Mouse (Mus musculus) embryonic facial prominence, embryonic 14.5 days (tissue): Measurements from ENCODE around the gene Elf1. TPM values are rescaled to one million over a fixed set of nuclear protein-coding genes. Genes with fewer than 3 reads are reported as not detected.
"Not testable (repeated sequence)": the region's sequence is repeated elsewhere in the genome, so short reads cannot be mapped to it uniquely, and the experiment has no call there.

Experiments used
- ATAC-seq: fragments of 200-750 bp; cut with Nextera tagmentation; 2 replicates; pipeline ENCODE4 v1.8.0; 2017; ENCODE audit warnings: low read depth, moderate number of reproducible peaks, moderate TSS enrichment
- DNase-seq: peaks from one replicate; pipeline ENCODE4 v3.0.0-alpha.2; 2015; ENCODE audit warnings: low spot score
- H3K27ac ChIP-seq: fragments of 300-500 bp; sonication (generic); replicated peaks from 2 replicates; pipeline ENCODE4 v1.5.1; 2014; ENCODE audit warnings: low read depth, mild to moderate bottlenecking, low read length, moderate library complexity
- H3K27me3 ChIP-seq: fragments of 300-500 bp; sonication (generic); replicated peaks from 2 replicates; pipeline ENCODE4 v1.6.1; 2014; ENCODE audit warnings: low read length; ENCODE audit not compliant: control insufficient read depth, insufficient read depth
- H3K36me3 ChIP-seq: fragments of 300-500 bp; sonication (generic); 2 replicates; pipeline ENCODE4 v1.6.1; 2014; ENCODE audit warnings: low read length, mixed read lengths; ENCODE audit not compliant: control insufficient read depth, insufficient read depth
- H3K4me1 ChIP-seq: fragments of 300-500 bp; sonication (generic); 2 replicates; pipeline ENCODE4 v1.6.1; 2014; ENCODE audit warnings: antibody characterized with exemption, low read length; ENCODE audit not compliant: control insufficient read depth, insufficient read depth
- H3K4me2 ChIP-seq: fragments of 300-500 bp; sonication (generic); 2 replicates; pipeline ENCODE4 v1.6.1; 2014; ENCODE audit warnings: low read depth, mild to moderate bottlenecking, low read length, moderate library complexity, mixed read lengths
- H3K4me3 ChIP-seq: fragments of 300-500 bp; sonication (generic); 2 replicates; pipeline ENCODE4 v1.5.1; 2014; ENCODE audit warnings: low read depth, mild to moderate bottlenecking, low read length
- H3K9ac ChIP-seq: fragments of 300-500 bp; sonication (generic); 2 replicates; pipeline ENCODE4 v1.6.1; 2014; ENCODE audit warnings: low read depth, mild to moderate bottlenecking, low read length, moderate library complexity, mixed read lengths
- H3K9me3 ChIP-seq: fragments of 300-500 bp; sonication (generic); 2 replicates; pipeline ENCODE4 v1.6.1; 2016; ENCODE audit warnings: low read length; ENCODE audit not compliant: control insufficient read depth
- WGBS: fragments of 180-500 bp; shearing (Covaris S2); extraction: QIAGEN DNeasy Blood & Tissue Kit; methylation state at CpG from one replicate; pipeline ENCODE4 v1.1.7; 2014; 5-methylcytosine and 5-hydroxymethylcytosine counted together
- polyA plus RNA-seq: library from polyadenylated mRNA; unstranded; fragments of >200 nt; fragmentation: Nextera tagmentation; extraction: Ambion mirVana; gene quantifications from 2 replicates; pipeline ENCODE4 v1.2.1, GENCODE M21; 2014

Elf1 gene
- polyA plus RNA-seq, 1 experiment from 2014 or later: 12.7 TPM

DNA sequence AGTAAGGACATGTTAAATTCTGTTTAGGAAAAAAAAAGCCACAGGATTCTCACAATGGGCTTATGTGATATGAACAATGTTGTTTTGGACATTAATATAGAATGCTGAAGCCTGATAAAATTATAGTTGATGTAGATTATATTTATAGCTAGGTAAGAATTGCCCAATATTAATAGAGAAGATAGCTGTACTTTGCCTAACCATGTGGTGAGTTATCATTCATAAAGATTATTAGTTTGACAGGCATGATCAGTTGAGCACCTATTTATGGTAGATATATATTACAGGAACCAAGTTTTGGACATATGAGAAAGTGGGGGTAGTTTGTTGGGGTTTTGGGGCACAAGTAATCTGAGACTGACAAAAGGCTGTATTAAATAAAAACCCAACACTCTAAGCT lies 39.6 kb downstream of the Elf1 start:
- Histone ChIP-seq H3K27ac (no peak overlapping the region), H3K4me2 (no peak overlapping the region), H3K9me3 (no peaks in the 10 kb centered on the region), H3K4me3 (no peak overlapping the region), H3K4me1 (peaks cover 3% of the 10 kb centered on the region; the same call in 1 of the 2 replicates), H3K36me3 (no peaks in the 10 kb centered on the region), H3K9ac (no peak overlapping the region), H3K27me3 (no peaks in the 10 kb centered on the region)
- ATAC-seq (no peak), DNase-seq (no peak)

GRCm38 (mm10) chr14:79521056-79521455 lies 40.1 kb downstream of the Elf1 start:
- no peaks in the 10 kb centered on the region for H3K36me3 ChIP-seq
- DNase-seq (no peak), ATAC-seq (no peak)
- H3K9me3 ChIP-seq: no peaks in the 10 kb centered on the region
- H3K27me3 ChIP-seq: no peaks in the 10 kb centered on the region
- no peak overlapping the region for H3K9ac ChIP-seq
- no peak overlapping the region for H3K27ac ChIP-seq
- 89% methylated on average over 1 of the region's 1 CpGs for WGBS
- no peak overlapping the region for H3K4me2 ChIP-seq
- H3K4me3 ChIP-seq: no peak overlapping the region
- peaks cover 3% of the 10 kb centered on the region; the same call in 1 of the 2 replicates for H3K4me1 ChIP-seq

DNA sequence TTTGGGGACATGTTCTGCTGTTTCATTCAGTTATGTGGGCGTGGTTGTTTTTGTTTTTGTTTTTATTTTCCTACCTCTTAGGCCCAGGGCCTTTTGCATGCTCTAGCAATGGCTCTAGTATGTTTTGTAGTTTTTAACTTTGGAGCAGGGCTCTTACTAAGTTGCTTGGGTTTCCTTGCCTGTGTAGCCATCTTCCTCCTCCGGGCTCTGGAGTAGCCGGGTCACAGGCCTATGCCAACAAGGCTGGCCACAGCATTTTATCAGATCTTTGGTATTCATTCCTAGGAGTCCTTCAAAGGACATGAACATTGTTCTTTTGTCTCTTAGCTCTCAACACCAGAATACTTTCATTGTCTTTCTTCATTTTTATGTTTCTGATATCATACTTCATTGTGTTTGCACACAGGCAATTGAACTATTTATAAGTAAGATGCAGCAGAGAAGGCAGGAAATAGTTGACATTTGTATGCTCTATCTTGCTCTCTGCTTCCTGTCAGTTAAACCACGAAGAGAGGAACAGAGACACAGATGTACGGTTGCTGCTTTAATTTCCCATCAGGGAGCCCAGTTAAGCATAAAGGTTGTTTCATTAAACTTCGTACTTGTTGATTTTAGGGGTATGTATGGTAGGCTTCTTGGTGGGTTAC lies 40.6 kb downstream of the Elf1 start:
- ATAC-seq: no peak
- DNase-seq: no peak

DNA sequence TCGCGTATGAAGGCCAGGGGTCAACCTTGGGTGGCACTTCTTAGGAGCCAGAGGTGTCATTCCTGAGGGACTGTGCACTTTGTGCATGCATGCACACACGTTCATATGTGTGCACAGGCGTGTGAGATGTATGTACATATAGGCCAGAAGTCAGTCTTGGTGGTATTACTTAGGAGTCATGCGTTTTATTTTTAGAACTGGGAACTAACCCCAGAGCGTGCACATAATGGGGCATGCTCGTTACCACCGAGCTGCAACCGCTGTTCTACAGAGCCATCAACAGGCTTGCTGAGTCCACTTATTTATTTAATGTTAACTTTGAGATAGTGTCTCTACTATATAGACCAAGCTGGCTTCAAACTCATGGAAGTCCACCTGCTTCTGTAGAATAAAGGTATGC lies 41.4 kb downstream of the Elf1 start:
- no peaks in the 10 kb centered on the region for H3K36me3 ChIP-seq
- WGBS: 92% methylated on average over 9 of the region's 9 CpGs
- H3K4me3 ChIP-seq: no peak overlapping the region
- H3K27me3 ChIP-seq: no peaks in the 10 kb centered on the region
- no peak overlapping the region for H3K4me2 ChIP-seq
- H3K9ac ChIP-seq: no peak overlapping the region
- H3K9me3 ChIP-seq: no peaks in the 10 kb centered on the region
- peaks cover 3% of the 10 kb centered on the region; the same call in 1 of the 2 replicates for H3K4me1 ChIP-seq
- DNase-seq (no peak), ATAC-seq (no peak)
- no peak overlapping the region for H3K27ac ChIP-seq

More for the DNA sequence above, 40.6 kb downstream of the Elf1 start:
- Histone ChIP-seq H3K9me3 (no peaks in the 10 kb centered on the region), H3K27ac (no peak overlapping the region), H3K9ac (no peak overlapping the region), H3K27me3 (no peaks in the 10 kb centered on the region), H3K4me3 (no peak overlapping the region), H3K4me2 (no peak overlapping the region), H3K36me3 (no peaks in the 10 kb centered on the region), H3K4me1 (peaks cover 3% of the 10 kb centered on the region; the same call in 1 of the 2 replicates)
- WGBS: 67% methylated on average over 6 of the region's 6 CpGs

DNA sequence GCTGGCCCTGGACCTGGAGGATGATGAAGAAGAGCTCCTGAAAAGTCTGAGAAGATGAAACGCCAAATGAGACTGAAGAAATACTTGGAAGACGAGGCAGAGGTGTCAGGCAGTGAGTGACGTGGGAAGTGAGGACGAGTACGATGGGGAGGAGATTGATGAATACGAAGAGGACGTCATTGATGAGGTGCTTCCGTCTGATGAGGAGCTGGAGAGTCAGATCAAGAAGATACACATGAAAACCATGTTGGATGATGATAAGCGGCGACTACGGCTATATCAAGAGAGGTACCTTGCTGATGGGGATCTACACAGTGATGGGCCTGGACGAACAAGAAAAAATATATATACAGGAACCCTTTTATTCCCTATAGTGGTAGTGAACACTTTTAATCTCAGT lies 45.1 kb downstream of the Elf1 start:
- H3K36me3 ChIP-seq, H3K4me3 ChIP-seq, ATAC-seq, H3K27ac ChIP-seq, H3K4me1 ChIP-seq, H3K4me2 ChIP-seq, H3K9ac ChIP-seq, DNase-seq, H3K27me3 ChIP-seq, H3K9me3 ChIP-seq: not testable (repeated sequence)
- 86% methylated on average over 12 of the region's 12 CpGs for WGBS

GRCm38 (mm10) chr14:79527704-79528103 lies 46.7 kb downstream of the Elf1 start:
- peak; percentile 94 for ATAC-seq

DNA sequence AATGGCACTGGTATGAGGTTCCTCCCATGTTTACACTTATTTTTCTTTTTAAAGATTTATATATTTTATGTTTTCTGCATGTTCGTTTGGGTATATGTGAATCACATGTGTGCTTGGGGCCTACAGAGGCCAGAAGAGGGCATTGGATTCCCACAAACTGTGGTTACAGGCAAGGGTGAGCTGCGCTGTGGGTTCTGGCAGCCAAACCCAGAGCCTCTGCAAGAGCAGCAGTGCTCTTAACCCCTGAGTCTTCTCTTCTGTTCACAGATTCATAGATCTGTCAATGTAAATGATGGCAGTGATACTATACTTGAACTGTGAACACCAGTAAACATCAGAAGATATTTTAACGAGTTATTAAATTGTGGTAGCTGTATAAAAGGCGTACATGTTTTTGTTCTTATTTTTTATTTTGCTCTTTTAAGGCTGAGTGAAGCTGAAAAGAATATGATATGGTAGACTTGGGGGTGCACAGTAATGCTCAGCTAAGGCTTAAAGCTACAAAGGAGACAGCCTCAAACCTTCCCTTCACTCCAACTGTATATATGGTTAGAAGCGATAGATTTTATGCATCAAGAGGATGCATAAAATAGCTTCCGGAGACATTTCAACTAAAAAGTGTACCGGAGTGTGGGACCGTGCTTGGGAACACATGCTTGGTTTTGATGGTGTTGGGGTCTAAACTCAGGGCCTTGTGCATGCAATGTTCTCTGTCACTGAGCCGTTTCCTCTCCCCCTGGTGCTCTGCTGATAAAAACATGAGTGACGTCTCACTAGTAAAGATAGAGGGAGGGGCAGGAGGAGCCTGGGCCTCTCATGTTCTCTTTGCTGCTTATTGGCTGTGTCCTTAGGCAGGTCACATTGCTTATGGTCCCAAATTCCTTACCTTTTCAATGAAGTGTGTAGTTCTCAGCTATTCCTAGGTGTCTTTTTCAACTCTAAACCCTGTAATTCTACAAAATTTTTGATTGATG lies 48.9 kb downstream of the Elf1 start:
- Histone ChIP-seq H3K36me3 (no peaks in the 10 kb centered on the region), H3K9ac (no peak overlapping the region), H3K27me3 (no peaks in the 10 kb centered on the region), H3K4me2 (no peak overlapping the region), H3K4me1 (no peaks in the 10 kb centered on the region), H3K9me3 (no peaks in the 10 kb centered on the region), H3K27ac (no peak overlapping the region), H3K4me3 (no peak overlapping the region)
- no peak for ATAC-seq
- 80% methylated on average over 10 of the region's 10 CpGs for WGBS
- no peak for DNase-seq

More at GRCm38 (mm10) chr14:79527704-79528103, 46.7 kb downstream of the Elf1 start:
- Histone ChIP-seq H3K4me1 (peaks cover 3% of the 10 kb centered on the region; the same call in 1 of the 2 replicates), H3K36me3 (no peaks in the 10 kb centered on the region), H3K27ac (no peak overlapping the region), H3K9ac (no peak overlapping the region), H3K9me3 (no peaks in the 10 kb centered on the region), H3K4me2 (no peak overlapping the region), H3K27me3 (no peaks in the 10 kb centered on the region), H3K4me3 (no peak overlapping the region)
- peak; percentile 92 for DNase-seq
- 49% methylated on average over 6 of the region's 6 CpGs for WGBS

- Histone ChIP-seq H3K27me3 (no peaks in the 10 kb centered on the region), H3K36me3 (no peaks in the 10 kb centered on the region), H3K4me1 (no peaks in the 10 kb centered on the region), H3K27ac (no peak overlapping the region), H3K9ac (no peak overlapping the region), H3K4me2 (no peak overlapping the region), H3K4me3 (no peak overlapping the region), H3K9me3 (no peaks in the 10 kb centered on the region)
- ATAC-seq (no peak), DNase-seq (no peak)
- 89% methylated on average over 6 of the region's 6 CpGs for WGBS
Observed at GRCm38 (mm10) chr14:79530761-79531160, 49.8 kb downstream of the Elf1 start.
